Mouse (Mus musculus): Measurements from ENCODE around the gene Phldb1. TPM values are rescaled to one million over a fixed set of nuclear protein-coding genes. Genes with fewer than 3 reads are reported as not detected.

Phldb1 gene
- polyA plus RNA-seq, 1 experiment = 12.3 TPM

GRCm38 (mm10) chr9:44716997-44717821, 17.8 kb downstream of the Phldb1 start:
- Histone ChIP-seq H3K36me3 (ENCODE audit: control insufficient read depth, insufficient read depth, low read length) (no peaks in the 10 kb centered on the region), H3K4me3 (ENCODE audit: extremely low read depth, insufficient read depth, insufficient read length) (no peak overlapping the region), H3K27ac (ENCODE audit: insufficient read depth, low read length) (no peak overlapping the region), H3K27me3 (ENCODE audit: control insufficient read depth, insufficient read depth, low read length) (no peaks in the 10 kb centered on the region), H3K4me1 (ENCODE audit: control insufficient read depth, insufficient read depth, insufficient read length) (peaks cover 10% of the 10 kb centered on the region)
- 75% methylated on average over 6 of the region's 6 CpGs for WGBS
- DNase-seq (ENCODE audit: low read depth in 1 of 2, low spot score in 2 of 2) = no peak
- TF ChIP-seq CTCF (IDR thresholded peaks at IDR 0.05; ENCODE audit: extremely low read depth, insufficient read depth, insufficient read length, insufficient replicate concordance) (no peak), POLR2A (IDR thresholded peaks at IDR 0.05; ENCODE audit: low read depth, low read length) (no peak)

DNA sequence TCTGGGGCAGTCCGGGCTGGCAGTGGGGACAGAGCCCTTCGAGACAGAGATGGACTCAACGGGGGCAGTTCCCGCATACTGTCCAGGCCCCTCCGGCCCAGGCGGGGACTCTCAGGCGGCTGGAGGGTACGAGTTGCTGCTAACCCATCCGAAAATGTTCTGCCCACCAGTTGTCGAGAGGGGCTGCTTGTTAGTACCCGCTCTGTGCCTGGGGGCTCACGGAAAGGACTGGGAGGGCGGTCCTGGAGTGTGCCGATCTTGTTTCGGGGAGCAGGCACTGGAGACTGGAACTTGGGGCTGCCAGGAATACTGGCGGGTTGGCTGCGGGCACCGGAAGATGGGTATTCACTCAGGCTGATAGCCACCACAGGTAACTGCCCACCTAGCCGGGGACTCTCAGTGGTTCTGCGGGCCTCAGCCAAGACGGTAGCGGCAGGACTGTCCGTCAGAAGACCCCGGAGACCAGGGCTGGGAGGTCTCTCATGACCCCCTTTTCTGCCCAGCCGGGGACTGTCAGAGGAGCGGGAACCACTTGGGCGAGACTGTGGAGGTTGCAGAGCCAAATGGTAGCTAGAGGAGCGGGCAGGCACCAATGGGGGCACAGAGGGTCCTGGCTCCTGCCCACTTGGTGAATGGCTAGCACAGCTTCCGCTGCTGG, 19.2 kb downstream of the Phldb1 start:
- H3K4me1 ChIP-seq (ENCODE audit: control insufficient read depth, insufficient read depth, insufficient read length) = peaks cover 3% of the 10 kb centered on the region; the same call in 1 of the 2 replicates
- no peaks in the 10 kb centered on the region for H3K36me3 ChIP-seq (ENCODE audit: control insufficient read depth, insufficient read depth, low read length)
- no peak for DNase-seq (ENCODE audit: low read depth in 1 of 2, low spot score in 2 of 2)
- H3K27ac ChIP-seq (ENCODE audit: insufficient read depth, low read length) = no peak overlapping the region
- H3K27me3 ChIP-seq (ENCODE audit: control insufficient read depth, insufficient read depth, low read length) = no peaks in the 10 kb centered on the region
- TF ChIP-seq POLR2A (IDR thresholded peaks at IDR 0.05; ENCODE audit: low read depth, low read length) = no peak
- no peak for TF ChIP-seq CTCF (IDR thresholded peaks at IDR 0.05; ENCODE audit: extremely low read depth, insufficient read depth, insufficient read length, insufficient replicate concordance)
- WGBS = 96% methylated on average over 29 of the region's 29 CpGs
- H3K4me3 ChIP-seq (ENCODE audit: extremely low read depth, insufficient read depth, insufficient read length) = no peak overlapping the region

- Histone ChIP-seq H3K4me3 (ENCODE audit: extremely low read depth, insufficient read depth, insufficient read length) (no peak overlapping the region), H3K36me3 (ENCODE audit: control insufficient read depth, insufficient read depth, low read length) (no peaks in the 10 kb centered on the region), H3K4me1 (ENCODE audit: control insufficient read depth, insufficient read depth, insufficient read length) (no peaks in the 10 kb centered on the region), H3K27me3 (ENCODE audit: control insufficient read depth, insufficient read depth, low read length) (no peaks in the 10 kb centered on the region), H3K27ac (ENCODE audit: insufficient read depth, low read length) (no peak overlapping the region)
- TF ChIP-seq POLR2A (IDR thresholded peaks at IDR 0.05; ENCODE audit: low read depth, low read length) (no peak), CTCF (IDR thresholded peaks at IDR 0.05; ENCODE audit: extremely low read depth, insufficient read depth, insufficient read length, insufficient replicate concordance) (no peak)
- DNase-seq (ENCODE audit: low read depth in 1 of 2, low spot score in 2 of 2) = no peak
- 92% methylated on average over 17 of the region's 17 CpGs for WGBS
Observed at GRCm38 (mm10) chr9:44715109-44715508, 19.9 kb downstream of the Phldb1 start.

GRCm38 (mm10) chr9:44713574-44713973, 21.4 kb downstream of the Phldb1 start:
- TF ChIP-seq CTCF (IDR thresholded peaks at IDR 0.05; ENCODE audit: extremely low read depth, insufficient read depth, insufficient read length, insufficient replicate concordance) = no peak
- no peak for TF ChIP-seq POLR2A (IDR thresholded peaks at IDR 0.05; ENCODE audit: low read depth, low read length)
- Histone ChIP-seq H3K36me3 (ENCODE audit: control insufficient read depth, insufficient read depth, low read length) (no peaks in the 10 kb centered on the region), H3K27me3 (ENCODE audit: control insufficient read depth, insufficient read depth, low read length) (no peaks in the 10 kb centered on the region), H3K4me3 (ENCODE audit: extremely low read depth, insufficient read depth, insufficient read length) (no peak overlapping the region), H3K4me1 (ENCODE audit: control insufficient read depth, insufficient read depth, insufficient read length) (no peaks in the 10 kb centered on the region), H3K27ac (ENCODE audit: insufficient read depth, low read length) (no peak overlapping the region)
- WGBS = 67% methylated on average over 2 of the region's 2 CpGs
- no peak for DNase-seq (ENCODE audit: low read depth in 1 of 2, low spot score in 2 of 2)

DNA sequence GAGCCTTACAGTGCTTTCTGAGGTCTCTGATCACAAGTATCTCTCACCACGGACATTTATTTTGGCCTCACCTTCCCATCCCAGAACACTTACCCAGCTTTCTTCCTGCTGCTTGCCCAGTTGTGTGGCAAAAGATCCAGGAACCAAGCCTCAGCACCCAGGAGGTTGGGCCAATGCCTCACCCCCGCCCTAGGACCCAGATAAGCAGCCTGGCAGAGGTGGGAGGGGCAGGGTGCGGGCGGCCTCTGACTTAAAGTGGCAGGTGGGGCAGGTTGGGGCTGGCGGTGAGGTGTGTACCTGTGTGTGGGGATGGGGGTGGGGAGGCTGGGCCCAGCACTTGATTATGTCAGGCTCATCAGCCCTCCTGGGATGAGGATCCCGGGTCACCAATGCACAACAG, 21.9 kb downstream of the Phldb1 start:
- H3K36me3 ChIP-seq (ENCODE audit: control insufficient read depth, insufficient read depth, low read length) = no peaks in the 10 kb centered on the region
- no peak for DNase-seq (ENCODE audit: low read depth in 1 of 2, low spot score in 2 of 2)
- no peak overlapping the region for H3K4me3 ChIP-seq (ENCODE audit: extremely low read depth, insufficient read depth, insufficient read length)
- peaks cover 4% of the 10 kb centered on the region for H3K4me1 ChIP-seq (ENCODE audit: control insufficient read depth, insufficient read depth, insufficient read length)
- WGBS = 89% methylated on average over 6 of the region's 6 CpGs
- H3K27me3 ChIP-seq (ENCODE audit: control insufficient read depth, insufficient read depth, low read length) = no peaks in the 10 kb centered on the region
- no peak overlapping the region for H3K27ac ChIP-seq (ENCODE audit: insufficient read depth, low read length)
- TF ChIP-seq POLR2A (IDR thresholded peaks at IDR 0.05; ENCODE audit: low read depth, low read length) = no peak
- no peak for TF ChIP-seq CTCF (IDR thresholded peaks at IDR 0.05; ENCODE audit: extremely low read depth, insufficient read depth, insufficient read length, insufficient replicate concordance)

DNA sequence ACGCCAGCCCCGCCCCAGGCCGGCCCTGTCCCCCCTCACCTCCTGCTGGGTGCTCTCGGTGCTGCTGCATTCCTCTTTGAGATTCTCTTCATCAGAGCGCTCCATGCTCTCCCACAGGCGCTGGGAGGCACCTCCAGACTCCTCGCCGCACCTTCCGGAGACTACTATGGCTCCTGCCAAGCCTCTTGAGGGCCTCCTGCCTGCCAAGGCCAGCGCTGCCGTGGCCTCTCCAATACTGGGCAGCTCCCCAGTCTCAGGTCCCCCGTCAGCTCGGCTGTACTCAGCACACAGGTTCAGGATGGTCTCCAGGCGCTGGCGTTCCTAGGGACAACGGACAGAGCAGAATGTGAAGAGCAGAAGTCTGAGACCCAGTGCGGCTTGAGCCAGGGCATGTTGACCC, 23.4 kb downstream of the Phldb1 start:
- DNase-seq (ENCODE audit: low read depth in 1 of 2, low spot score in 2 of 2) = no peak
- Histone ChIP-seq H3K27ac (ENCODE audit: insufficient read depth, low read length) (no peak overlapping the region), H3K27me3 (ENCODE audit: control insufficient read depth, insufficient read depth, low read length) (no peaks in the 10 kb centered on the region), H3K4me1 (ENCODE audit: control insufficient read depth, insufficient read depth, insufficient read length) (peaks cover 4% of the 10 kb centered on the region), H3K4me3 (ENCODE audit: extremely low read depth, insufficient read depth, insufficient read length) (no peak overlapping the region), H3K36me3 (ENCODE audit: control insufficient read depth, insufficient read depth, low read length) (no peaks in the 10 kb centered on the region)
- TF ChIP-seq POLR2A (IDR thresholded peaks at IDR 0.05; ENCODE audit: low read depth, low read length) (no peak), CTCF (IDR thresholded peaks at IDR 0.05; ENCODE audit: extremely low read depth, insufficient read depth, insufficient read length, insufficient replicate concordance) (no peak)
- 96% methylated on average over 17 of the region's 17 CpGs for WGBS

DNA sequence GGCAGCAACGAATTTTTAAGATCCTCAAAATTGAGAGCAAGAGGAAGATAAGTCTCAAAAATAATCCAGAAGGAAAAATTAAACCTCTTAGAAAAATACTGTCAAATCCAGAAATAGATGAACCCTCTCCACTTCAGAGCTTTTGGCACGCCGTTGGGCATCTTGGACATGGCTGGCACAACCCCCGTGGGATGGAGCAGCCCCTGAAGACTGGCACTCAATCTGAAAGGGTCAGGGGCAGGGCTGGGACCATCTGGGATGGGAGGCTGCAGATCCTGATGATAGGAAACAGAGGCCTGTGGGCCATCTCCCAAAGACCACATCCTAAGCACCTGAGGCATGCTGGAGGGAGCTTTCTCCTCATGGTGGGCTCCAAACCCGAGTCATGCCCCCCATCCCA, 24.8 kb downstream of the Phldb1 start:
- DNase-seq (ENCODE audit: low read depth in 1 of 2, low spot score in 2 of 2) = no peak
- Histone ChIP-seq H3K36me3 (ENCODE audit: control insufficient read depth, insufficient read depth, low read length) (no peaks in the 10 kb centered on the region), H3K4me3 (ENCODE audit: extremely low read depth, insufficient read depth, insufficient read length) (no peak overlapping the region), H3K27me3 (ENCODE audit: control insufficient read depth, insufficient read depth, low read length) (no peaks in the 10 kb centered on the region), H3K27ac (ENCODE audit: insufficient read depth, low read length) (no peak overlapping the region), H3K4me1 (ENCODE audit: control insufficient read depth, insufficient read depth, insufficient read length) (peaks cover 4% of the 10 kb centered on the region)
- TF ChIP-seq CTCF (IDR thresholded peaks at IDR 0.05; ENCODE audit: extremely low read depth, insufficient read depth, insufficient read length, insufficient replicate concordance) = no peak
- no peak for TF ChIP-seq POLR2A (IDR thresholded peaks at IDR 0.05; ENCODE audit: low read depth, low read length)
- WGBS = 73% methylated on average over 5 of the region's 5 CpGs
